Comparison of ENCODE assay signal across 14 mouse cellular contexts in the genomic region with DNA sequence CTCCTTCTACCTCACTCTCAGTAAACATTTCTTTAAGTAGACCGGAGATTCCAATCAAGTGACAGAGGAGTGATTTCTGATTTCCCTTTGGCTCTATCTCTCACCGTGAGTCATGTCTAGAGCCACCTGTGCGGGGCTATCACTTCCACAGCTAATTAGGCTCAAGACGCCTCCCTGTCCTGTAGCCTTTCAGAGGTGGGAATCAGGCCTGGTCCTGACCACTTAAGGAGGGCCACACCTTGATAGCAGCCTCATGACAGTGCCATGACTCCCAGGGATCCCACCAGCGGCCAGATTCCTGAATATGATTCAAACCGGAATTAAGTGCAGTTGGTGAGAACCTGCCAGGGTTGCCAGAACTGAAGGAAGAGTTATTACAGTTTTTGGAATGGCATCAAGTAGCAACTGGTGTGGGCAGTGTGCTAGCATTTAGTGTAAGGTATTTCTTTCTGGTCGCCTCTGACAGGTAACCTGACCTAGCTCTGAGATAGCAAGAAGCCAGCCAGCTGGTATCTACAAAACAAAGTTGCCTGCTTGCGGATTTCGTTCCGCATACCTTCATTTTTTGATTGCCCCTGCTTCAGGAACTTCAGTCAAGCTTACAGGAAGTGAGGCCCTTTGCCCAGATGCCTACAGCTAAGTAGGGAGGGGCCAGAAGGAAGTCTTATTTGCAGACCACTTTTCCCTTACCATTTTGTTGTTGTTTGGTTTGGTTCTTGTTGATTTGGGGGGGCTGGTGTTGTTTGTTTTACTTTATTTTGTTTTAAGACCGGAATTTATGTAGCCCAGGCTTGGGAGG. TPM values are rescaled to one million over a fixed set of nuclear protein-coding genes. Genes with fewer than 3 reads are reported as not detected.
A peak's percentile ranks its signal among the peaks of the same experiment; 100 is the strongest.
DNase-seq lines count a peak whose midpoint lies in the region; TF ChIP-seq lines count a peak whose summit lies in the region.
"Had no signal": no experiment of that assay in that cellular context is flagged by ENCODE, and none has a peak within 500 bp of the region (broad histone marks: within the 10 kb centered on the region; RNA-seq: fewer than 3 reads in every experiment).

No protein-coding gene starts in this region.

- no peak for TF ChIP-seq POLR2A in kidney, adult 2 months (IDR thresholded peaks at IDR 0.05; ENCODE audit: low read depth, low read length)
- no peak for TF ChIP-seq POLR2A in embryonic fibroblast, embryonic 13.5 days (IDR thresholded peaks at IDR 0.05; ENCODE audit: low read depth, low read length)

- DNase-seq in kidney, adult 2 months = peak; percentile 22
- no peak for DNase-seq in kidney, adult 9 months
- DNase-seq in urinary bladder, postnatal 14 days (ENCODE audit: low spot score) = peak; percentile 14
- no peak for DNase-seq in urinary bladder, postnatal 10 days (ENCODE audit: low spot score)
- DNase-seq in frontal cortex, postnatal 14 days (ENCODE audit: low spot score in 2 of 2) = no peak
- DNase-seq in spleen, postnatal 14 days (ENCODE audit: low spot score in 2 of 2) = no peak
- DNase-seq: cerebellum, adult 8-10 months; gastrocnemius, postnatal 36 days; left cerebral cortex, postnatal 4 days; right cerebral cortex, postnatal 14 days had no signal

- H3K4me3 ChIP-seq in kidney, adult 2 months (ENCODE audit: insufficient read depth, low read depth, low read length) = no peak overlapping the region
- H3K4me3 ChIP-seq in embryonic fibroblast, embryonic 13.5 days (ENCODE audit: insufficient read depth, low read length) = no peak overlapping the region
- H3K4me3 ChIP-seq: forebrain, embryonic 15.5 days; midbrain, embryonic 13.5 days had no signal

- peak overlapping the region; percentile 69 for H3K27ac ChIP-seq in kidney, adult 2 months (ENCODE audit: insufficient read depth, low read depth, low read length)
- peak overlapping the region; percentile 90 for H3K27ac ChIP-seq in embryonic fibroblast, embryonic 13.5 days (ENCODE audit: insufficient read depth, low read length)

- WGBS in kidney, adult 2 months = 57% methylated on average over 11 of the region's 11 CpGs

- H3K36me3 ChIP-seq in kidney, adult 2 months (ENCODE audit: control insufficient read depth, insufficient read depth, low read length) = no peaks in the 10 kb centered on the region
- H3K36me3 ChIP-seq: forebrain, embryonic 15.5 days; G1E; midbrain, embryonic 13.5 days had no signal

- no peaks in the 10 kb centered on the region for H3K27me3 ChIP-seq in kidney, adult 2 months (replicated peaks; ENCODE audit: control insufficient read depth, insufficient read depth, low read length)
- H3K27me3 ChIP-seq: forebrain, embryonic 15.5 days; midbrain, embryonic 13.5 days had no signal

- no peaks in the 10 kb centered on the region for H3K4me1 ChIP-seq in kidney, adult 2 months (ENCODE audit: control insufficient read depth, insufficient read depth, low read length)
- H3K4me1 ChIP-seq in embryonic fibroblast, embryonic 13.5 days (ENCODE audit: control insufficient read depth, insufficient read depth, low read length) = peaks cover 13% of the 10 kb centered on the region; the same call in 1 of the 2 replicates

- TF ChIP-seq CTCF in kidney, adult 2 months (conservative IDR thresholded peaks at IDR 0.05; ENCODE audit: insufficient read depth, insufficient read length, low read depth, low read length) = no peak
- TF ChIP-seq CTCF in embryonic fibroblast, embryonic 13.5 days (IDR thresholded peaks at IDR 0.05; ENCODE audit: borderline replicate concordance, insufficient read depth, low read length) = no peak

RNA-seq across cellular contexts. Expression of gene Epha4, which starts 53.9 kb away (rescaled TPM):
- polyA plus RNA-seq in kidney, adult 2 months (2012; rRNA removed) = 5.1 and 5.2 TPM in 2 replicates
- polyA plus RNA-seq in embryonic fibroblast, embryonic 13.5 days (2011; ENCODE audit: insufficient read length, low read depth, missing spikeins) = 20.9 and 26.4 TPM in 2 replicates
- polyA plus RNA-seq: G1E had no signal

Comparison
In these comparisons a context has a peak if more than half of its experiments do, and no peak if none do; other contexts are left out.
1. DNase-seq: peak in kidney, adult 2 months (single experiment) and urinary bladder, postnatal 14 days (single experiment); none in kidney, adult 9 months (single experiment), urinary bladder, postnatal 10 days (single experiment), frontal cortex, postnatal 14 days (0 of 2) and spleen, postnatal 14 days (0 of 2).